ENCODE assay signal across 9 mouse cellular contexts in the genomic region with DNA sequence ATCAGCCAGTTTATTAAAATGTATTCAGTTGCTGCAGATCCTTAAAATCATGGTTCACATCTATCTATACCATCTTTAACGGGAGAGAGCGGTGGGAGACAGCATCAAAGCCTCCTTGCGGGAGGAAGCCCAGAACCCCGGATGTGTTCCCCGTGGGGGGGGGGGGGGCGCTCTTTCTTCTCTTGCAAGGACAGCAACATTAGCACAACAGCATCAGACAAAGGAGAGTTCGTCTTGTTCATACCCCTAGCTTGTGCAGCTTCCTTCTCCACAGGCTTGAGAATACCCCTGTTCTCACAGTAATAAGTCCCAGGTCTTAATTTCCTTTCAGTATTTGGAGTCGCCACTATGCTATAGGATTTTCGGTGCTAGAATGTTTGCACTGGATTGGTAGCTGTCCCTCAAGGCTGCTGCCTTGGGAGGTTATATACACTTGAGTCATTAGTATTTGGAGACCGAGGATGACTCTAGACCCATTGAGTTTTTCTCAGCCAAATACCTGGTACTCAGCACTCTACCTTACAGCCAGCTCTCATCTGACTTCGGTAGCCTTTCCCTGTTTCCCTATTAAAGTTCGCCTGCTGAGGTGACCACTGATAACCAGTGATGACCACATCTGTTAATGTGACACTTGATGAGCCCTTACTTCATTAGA.
A peak's percentile ranks its signal among the peaks of the same experiment; 100 is the strongest.
DNase-seq lines count a peak whose midpoint lies in the region; ATAC-seq and TF ChIP-seq lines count a peak whose summit lies in the region.
"Had no signal": no experiment of that assay in that cellular context is flagged by ENCODE, and none has a peak within 500 bp of the region (broad histone marks: within the 10 kb centered on the region; RNA-seq: fewer than 3 reads in every experiment).

No protein-coding gene starts in this region.

- peaks cover 36% of the 10 kb centered on the region for H3K4me1 ChIP-seq in heart, embryonic 16.5 days (ENCODE audit: control insufficient read depth, insufficient read depth, low read length)
- peaks cover 45% of the 10 kb centered on the region for H3K4me1 ChIP-seq in embryonic facial prominence, embryonic 13.5 days
- peaks cover 45% of the 10 kb centered on the region for H3K4me1 ChIP-seq in hindbrain, embryonic 12.5 days
- 0 out of 2 replicates have a peak, but pooled peaks cover 18% of the 10 kb centered on the region for H3K4me1 ChIP-seq in midbrain, postnatal 0 days (ENCODE audit: insufficient read depth, low read length)

- H3K27me3 ChIP-seq in heart, embryonic 16.5 days (ENCODE audit: control insufficient read depth, insufficient read depth, low read length): no peaks in the 10 kb centered on the region
- H3K27me3 ChIP-seq in embryonic facial prominence, embryonic 13.5 days: no peaks in the 10 kb centered on the region
- no peaks in the 10 kb centered on the region for H3K27me3 ChIP-seq in hindbrain, embryonic 12.5 days
- H3K27me3 ChIP-seq in midbrain, postnatal 0 days (ENCODE audit: insufficient read depth, low read length): no peaks in the 10 kb centered on the region

- peak overlapping the region; percentile 4; the same call in 1 of the 2 replicates for H3K4me3 ChIP-seq in heart, embryonic 16.5 days (ENCODE audit: low read length)
- no peak overlapping the region for H3K4me3 ChIP-seq in embryonic facial prominence, embryonic 13.5 days
- no peak overlapping the region for H3K4me3 ChIP-seq in hindbrain, embryonic 12.5 days
- no peak overlapping the region for H3K4me3 ChIP-seq in midbrain, postnatal 0 days (ENCODE audit: low read depth, low read length)

- no peaks in the 10 kb centered on the region for H3K36me3 ChIP-seq in heart, embryonic 16.5 days (ENCODE audit: control insufficient read depth, insufficient read depth)
- no peaks in the 10 kb centered on the region for H3K36me3 ChIP-seq in embryonic facial prominence, embryonic 13.5 days
- no peaks in the 10 kb centered on the region for H3K36me3 ChIP-seq in hindbrain, embryonic 12.5 days
- H3K36me3 ChIP-seq in midbrain, postnatal 0 days (ENCODE audit: insufficient read depth, low read length): no peaks in the 10 kb centered on the region

- peak overlapping the region; percentile 53 for H3K4me2 ChIP-seq in heart, embryonic 16.5 days (ENCODE audit: low read depth, low read length)
- peak overlapping the region; percentile 32 for H3K4me2 ChIP-seq in embryonic facial prominence, embryonic 13.5 days
- peak overlapping the region; percentile 37 for H3K4me2 ChIP-seq in hindbrain, embryonic 12.5 days (replicated peaks)
- peak overlapping the region; percentile 18 for H3K4me2 ChIP-seq in midbrain, postnatal 0 days (ENCODE audit: low read depth, low read length, poor library complexity, severe bottlenecking)

- 0 out of 2 replicates have a peak overlapping the region, but pooled peaks have one; percentile 27 for H3K9ac ChIP-seq in heart, embryonic 16.5 days (ENCODE audit: low read length)
- no peak overlapping the region for H3K9ac ChIP-seq in embryonic facial prominence, embryonic 13.5 days
- H3K9ac ChIP-seq in hindbrain, embryonic 12.5 days: no peak overlapping the region
- no peak overlapping the region for H3K9ac ChIP-seq in midbrain, postnatal 0 days (replicated peaks; ENCODE audit: low read length, poor library complexity, severe bottlenecking)

- no peak overlapping the region for H3K27ac ChIP-seq in heart, embryonic 16.5 days (ENCODE audit: low read length)
- no peak overlapping the region for H3K27ac ChIP-seq in embryonic facial prominence, embryonic 13.5 days
- peak overlapping the region; percentile 80 for H3K27ac ChIP-seq in hindbrain, embryonic 12.5 days
- H3K27ac ChIP-seq in midbrain, postnatal 0 days (ENCODE audit: low read depth, low read length): no peak overlapping the region

- H3K9me3 ChIP-seq in heart, embryonic 16.5 days (replicated peaks; ENCODE audit: control insufficient read depth, low read length): no peaks in the 10 kb centered on the region
- H3K9me3 ChIP-seq in embryonic facial prominence, embryonic 13.5 days: no peaks in the 10 kb centered on the region
- H3K9me3 ChIP-seq in hindbrain, embryonic 12.5 days (replicated peaks): no peaks in the 10 kb centered on the region
- H3K9me3 ChIP-seq in midbrain, postnatal 0 days (ENCODE audit: low read length): no peaks in the 10 kb centered on the region

- TF ChIP-seq CTCF in midbrain, postnatal 0 days (IDR thresholded peaks at IDR 0.05): no peak

- 36% methylated on average over 12 of the region's 12 CpGs for WGBS in heart, embryonic 16.5 days
- WGBS in embryonic facial prominence, embryonic 13.5 days: 12% methylated on average over 12 of the region's 12 CpGs
- WGBS in hindbrain, embryonic 12.5 days: 22% methylated on average over 12 of the region's 12 CpGs
- 20% methylated on average over 12 of the region's 12 CpGs for WGBS in midbrain, postnatal 0 days

- DNase-seq in heart, postnatal 4 days: no peak
- no peak for DNase-seq in midbrain, postnatal 0 days (ENCODE audit: low spot score)
- no peak for DNase-seq in yolk sac, embryonic 10.5 days (ENCODE audit: low spot score)
- no peak for DNase-seq in testis, postnatal 10 days (ENCODE audit: low spot score)
- no peak for DNase-seq in thymus, postnatal 14 days
- DNase-seq: cerebellum, adult 11 months had no signal

- no peak for ATAC-seq in heart, embryonic 16.5 days (replicated peaks; ENCODE audit: extremely low read depth, insufficient read depth, low FRiP score)
- ATAC-seq in embryonic facial prominence, embryonic 13.5 days (ENCODE audit: insufficient number of reproducible peaks, insufficient read depth, low FRiP score, low TSS enrichment, low read depth): no peak
- peak; percentile 50 for ATAC-seq in hindbrain, embryonic 12.5 days (ENCODE audit: low FRiP score)
- no peak for ATAC-seq in midbrain, postnatal 0 days (ENCODE audit: low FRiP score)
